Mouse (Mus musculus): ENCODE measurements at regions not wholly inside any gene's neighbourhood (a gene's known extent, or its start where the extent isn't known, plus 50 kb on each side); places are given as distances from the start of the nearest gene placed in this dataset.
A peak's percentile ranks its signal among the peaks of the same experiment; 100 is the strongest.

- peak; percentile 77 for DNase-seq
Measured at GRCm38 (mm10) chr10:83819266-83819949, 96.7 kb downstream of the 1500009L16Rik start.

GRCm38 (mm10) chr10:83819950-83820275 is 97.2 kb downstream of the 1500009L16Rik start:
- no peak for DNase-seq

GRCm38 (mm10) chr10:83821089-83821488 is 98.4 kb downstream of the 1500009L16Rik start:
- no peak for DNase-seq

GRCm38 (mm10) chr10:83826105-83826504 is 103.4 kb downstream of the 1500009L16Rik start:
- no peak for DNase-seq

GRCm38 (mm10) chr10:83836351-83836750 is 113.7 kb downstream of the 1500009L16Rik start:
- no peak for DNase-seq

- no peak for DNase-seq
Measured at GRCm38 (mm10) chr10:83840226-83840625, 117.6 kb downstream of the 1500009L16Rik start.

- DNase-seq: no peak
Measured at GRCm38 (mm10) chr10:83850881-83851280, 128.2 kb downstream of the 1500009L16Rik start.

- no peak for DNase-seq
Measured at GRCm38 (mm10) chr10:83852194-83852593, 129.5 kb downstream of the 1500009L16Rik start.

- no peak for DNase-seq
Measured at GRCm38 (mm10) chr10:83852806-83853205, 130.1 kb downstream of the 1500009L16Rik start.

- DNase-seq: no peak
Measured at GRCm38 (mm10) chr10:83857794-83858442, 135.3 kb downstream of the 1500009L16Rik start.

GRCm38 (mm10) chr10:83858689-83859088 is 136.0 kb downstream of the 1500009L16Rik start:
- no peak for DNase-seq

GRCm38 (mm10) chr10:83859633-83860032 is 137.0 kb downstream of the 1500009L16Rik start:
- DNase-seq: no peak

GRCm38 (mm10) chr10:83861574-83862190 is 139.0 kb downstream of the 1500009L16Rik start:
- DNase-seq: no peak

GRCm38 (mm10) chr10:83864591-83864990 is 141.9 kb downstream of the 1500009L16Rik start:
- no peak for DNase-seq

GRCm38 (mm10) chr10:83865929-83866328 is 143.3 kb downstream of the 1500009L16Rik start:
- no peak for DNase-seq

GRCm38 (mm10) chr10:83871736-83872400 is 149.2 kb downstream of the 1500009L16Rik start:
- DNase-seq: no peak

- no peak for DNase-seq
Measured at GRCm38 (mm10) chr10:83878745-83879144, 156.1 kb downstream of the 1500009L16Rik start.

- DNase-seq: no peak
Measured at GRCm38 (mm10) chr10:83882119-83882890, 159.6 kb downstream of the 1500009L16Rik start.

- no peak for DNase-seq
Measured at GRCm38 (mm10) chr10:83882891-83883185, 160.2 kb downstream of the 1500009L16Rik start.

- no peak for DNase-seq
Measured at GRCm38 (mm10) chr10:83884553-83884952, 161.9 kb downstream of the 1500009L16Rik start.

GRCm38 (mm10) chr10:83888587-83888986 is 165.9 kb downstream of the 1500009L16Rik start:
- DNase-seq: no peak

GRCm38 (mm10) chr10:83895741-83896150 is 173.1 kb downstream of the 1500009L16Rik start:
- DNase-seq: no peak

- DNase-seq: no peak
Measured at GRCm38 (mm10) chr10:83896160-83896559, 173.5 kb downstream of the 1500009L16Rik start.

Measured in thymus, postnatal 4 days (tissue).